24 mouse cellular contexts compared by ENCODE assay signal in the genomic region with DNA sequence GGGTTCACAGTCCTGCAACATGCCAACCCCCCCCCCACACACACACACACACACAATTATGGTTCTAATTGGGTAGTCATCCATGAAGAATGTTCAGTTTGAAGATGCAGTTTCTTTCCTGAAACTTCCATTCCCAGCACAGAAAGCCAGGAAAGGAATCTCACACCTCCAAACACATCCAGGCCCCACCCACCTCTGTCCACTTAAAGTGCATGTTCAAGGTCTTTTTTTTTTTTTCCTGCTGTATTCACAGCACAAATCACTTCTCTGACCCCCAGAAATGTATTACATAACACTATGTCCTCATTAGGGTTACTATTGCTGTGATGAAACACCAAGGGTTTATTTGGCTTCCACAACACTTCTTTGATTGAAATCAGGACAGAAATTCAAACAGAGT. TPM values are rescaled to one million over a fixed set of nuclear protein-coding genes. Genes with fewer than 3 reads are reported as not detected.
"Had no signal": no experiment of that assay in that cellular context is flagged by ENCODE, and none has a peak within 500 bp of the region (broad histone marks: within the 10 kb centered on the region; RNA-seq: fewer than 3 reads in every experiment).

No protein-coding gene starts in this region.

- ATAC-seq: lung, postnatal 0 days; midbrain, embryonic 13.5 days; midbrain, embryonic 15.5 days had no signal

- H3K9ac ChIP-seq: lung, embryonic 15.5 days; midbrain, embryonic 13.5 days; midbrain, embryonic 15.5 days; neural tube, embryonic 12.5 days; stomach, embryonic 15.5 days had no signal

- H3K9me3 ChIP-seq: lung, embryonic 15.5 days; midbrain, embryonic 13.5 days; midbrain, embryonic 15.5 days; stomach, embryonic 15.5 days had no signal

- H3K27ac ChIP-seq: lung, embryonic 15.5 days; macrophage; midbrain, embryonic 13.5 days; midbrain, embryonic 15.5 days; neural tube, embryonic 12.5 days; stomach, embryonic 15.5 days; stomach, postnatal 0 days had no signal

- H3K4me1 ChIP-seq: lung, embryonic 15.5 days; megakaryocyte, embryonic 14.5 days; midbrain, embryonic 13.5 days; midbrain, embryonic 15.5 days; neural tube, embryonic 12.5 days; stomach, embryonic 15.5 days had no signal

- H3K27me3 ChIP-seq: lung, embryonic 15.5 days; megakaryocyte, embryonic 14.5 days; midbrain, embryonic 13.5 days; midbrain, embryonic 15.5 days; neural tube, embryonic 12.5 days; stomach, embryonic 15.5 days had no signal

- DNase-seq: lung, adult 2 months; lung, postnatal 14 days; lung, postnatal 36 days; right cerebral cortex, adult 18-20 months; right cerebral cortex, postnatal 25 days; right cerebral cortex, postnatal 4 days; spleen, adult 18-20 months; thymus, adult 2 months; thymus, postnatal 25 days; thymus, postnatal 4 days had no signal

- H3K36me3 ChIP-seq: lung, embryonic 15.5 days; midbrain, embryonic 13.5 days; midbrain, embryonic 15.5 days; neural tube, embryonic 12.5 days; stomach, embryonic 15.5 days had no signal

- H3K4me3 ChIP-seq: lung, embryonic 15.5 days; megakaryocyte, embryonic 14.5 days; midbrain, embryonic 13.5 days; midbrain, embryonic 15.5 days; neural tube, embryonic 12.5 days; stomach, embryonic 15.5 days had no signal

RNA-seq across cellular contexts. Expression of a gene that starts 4.0 kb away (rescaled TPM):
- total RNA-seq: megakaryocyte progenitor cell, adult 5-6 weeks; midbrain, postnatal 0 days; monocyte, adult 5-6 weeks had no signal
- polyA plus RNA-seq: macrophage; midbrain, embryonic 13.5 days; midbrain, embryonic 15.5 days; midbrain, postnatal 0 days; neural tube, embryonic 14.5 days; small intestine, adult 2 months had no signal
